Mouse (Mus musculus): ENCODE results near the gene Btbd35f9.
"Not testable (repeated sequence)": the region's sequence is repeated elsewhere in the genome, so short reads cannot be mapped to it uniquely, and the experiment has no call there.

Btbd35f9 gene

GRCm38 (mm10) chrX:34161399-34161798 lies at the start of gene Btbd35f9:
Gene Btbd35f9 (minus strand): TSS chrX:34161499.
- not testable (repeated sequence) for DNase-seq (ENCODE audit: low read depth)
